Mouse (Mus musculus) C2C12 (cell line): ENCODE measurements at regions not wholly inside any gene's neighbourhood (a gene's known extent, or its start where the extent isn't known, plus 50 kb on each side); places are given as distances from the start of the nearest gene placed in this dataset.

Source experiments
- CTCF ChIP-seq: IDR thresholded peaks from one replicate; pipeline ENCODE4 v1.5.1; 2011; ENCODE audit not compliant: control insufficient read depth, insufficient read depth, insufficient read length
- USF1 ChIP-seq: IDR thresholded peaks from one replicate; pipeline ENCODE4 v1.6.1; 2011; ENCODE audit warnings: low read depth, mild to moderate bottlenecking, control low read depth, moderate library complexity

- TF ChIP-seq CTCF (no peak), USF1 (no peak)
Observed at GRCm38 (mm10) chr11:117050788-117051187, 64.2 kb upstream of the Sec14l1 start.
